Mouse (Mus musculus): Measurements from ENCODE around the gene Bcl9l.

The Bcl9l gene

DNA sequence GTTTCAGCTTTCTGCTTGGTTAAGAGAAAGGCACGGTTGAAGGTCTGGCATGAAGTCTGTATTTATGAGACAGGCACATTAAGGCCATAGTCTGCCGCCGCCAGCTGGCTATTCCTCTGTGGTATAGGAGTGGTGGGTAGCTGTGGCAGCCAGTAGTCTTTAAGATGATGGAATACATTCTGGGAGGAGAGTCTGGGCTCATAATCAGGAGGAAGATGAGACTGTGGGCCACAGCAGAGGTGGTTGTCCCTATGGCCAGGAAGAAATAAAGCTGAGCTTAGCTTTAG is 30.0 kb downstream of the Bcl9l start:
- DNase-seq: no peak

DNA sequence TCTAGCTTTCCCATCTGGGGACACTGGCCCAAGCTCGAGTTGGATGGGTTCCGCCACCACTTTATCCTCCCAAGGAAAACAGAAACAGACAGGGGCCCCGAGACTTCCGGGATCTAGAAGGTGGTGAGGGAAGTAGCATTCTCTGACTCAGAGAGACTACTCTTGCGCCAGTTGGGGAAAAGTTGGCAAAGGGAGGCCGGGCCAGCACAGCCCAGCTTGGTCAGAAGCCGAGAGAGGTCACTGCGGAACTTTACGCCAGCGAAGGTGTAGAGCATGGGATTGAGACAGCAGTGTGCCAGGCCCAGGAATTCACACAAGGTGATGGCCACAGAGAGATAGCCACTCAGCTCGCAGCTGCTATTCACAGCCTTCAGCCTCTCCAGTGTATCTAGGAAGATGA is 30.5 kb downstream of the Bcl9l start:
- DNase-seq: no peak

DNA sequence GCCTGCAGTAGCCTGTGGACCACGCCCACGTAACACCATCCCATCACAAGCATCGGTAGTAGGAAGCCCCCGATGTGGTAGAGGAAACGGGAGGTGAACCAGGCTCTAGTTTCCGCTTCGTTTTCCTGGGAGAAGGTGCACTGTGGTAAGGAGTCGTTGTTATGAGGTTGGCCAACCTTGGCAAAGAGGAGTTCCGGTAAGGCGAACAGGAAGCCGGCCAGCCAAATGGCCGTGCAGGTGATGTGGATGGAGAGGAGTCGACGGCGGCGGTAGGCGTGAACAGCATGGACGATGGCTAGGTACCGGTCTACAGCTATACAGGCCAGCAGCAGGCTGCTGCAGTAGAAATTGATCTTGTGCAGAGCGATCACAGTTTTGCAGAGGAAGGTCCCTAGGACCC is 31.0 kb downstream of the Bcl9l start:
- DNase-seq: no peak

DNA sequence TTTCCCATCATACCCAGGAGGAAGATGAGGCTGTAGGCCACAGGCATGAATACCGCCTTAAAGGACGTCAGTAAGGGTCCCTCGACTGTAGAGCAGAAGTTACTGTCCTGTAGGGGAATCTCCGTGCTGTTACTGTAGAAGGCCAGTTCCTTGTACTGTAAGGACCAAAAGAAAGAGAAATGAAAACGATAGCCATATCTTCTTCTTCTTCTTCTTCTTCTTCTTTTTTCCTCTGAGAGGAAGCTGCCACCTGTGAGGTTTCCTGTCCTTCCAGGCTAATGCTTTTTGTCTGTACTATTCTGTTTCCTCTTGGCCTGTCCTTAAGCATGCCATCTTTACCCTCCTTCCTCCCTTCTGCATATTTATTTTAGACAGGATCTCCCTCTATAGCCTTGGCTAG is 31.5 kb downstream of the Bcl9l start:
- DNase-seq: no peak

DNA sequence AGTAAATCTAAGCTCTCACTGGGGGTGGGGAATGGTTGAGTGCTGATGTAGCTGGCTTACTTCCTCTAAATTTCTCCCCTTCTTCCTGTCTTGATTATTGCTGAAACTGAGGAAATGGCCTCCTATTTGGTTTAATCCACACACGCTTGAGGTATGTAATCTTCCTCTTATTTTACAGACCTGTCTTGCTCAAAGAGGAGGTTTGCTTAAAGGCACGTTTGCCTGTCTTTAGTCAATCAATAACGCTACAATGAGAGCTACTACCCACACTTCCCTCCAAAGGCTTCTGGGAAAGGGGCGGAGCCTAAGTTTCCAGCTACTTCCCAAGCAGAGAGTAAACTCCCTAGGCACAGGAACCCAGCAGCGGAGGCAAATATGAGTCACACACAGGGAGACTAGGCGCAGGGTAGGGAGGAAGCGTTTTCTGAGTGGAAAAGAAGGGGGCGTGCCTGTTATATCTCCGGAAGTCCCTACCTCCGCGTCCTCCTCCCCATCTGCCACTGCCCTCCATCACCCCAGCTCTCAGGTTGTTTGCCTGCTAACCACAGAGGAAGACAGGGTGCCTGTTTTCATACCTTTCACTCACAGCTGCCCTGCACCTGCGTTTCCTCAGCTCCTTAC is 32.6 kb downstream of the Bcl9l start:
- DNase-seq: peak; percentile 81 to 92

DNA sequence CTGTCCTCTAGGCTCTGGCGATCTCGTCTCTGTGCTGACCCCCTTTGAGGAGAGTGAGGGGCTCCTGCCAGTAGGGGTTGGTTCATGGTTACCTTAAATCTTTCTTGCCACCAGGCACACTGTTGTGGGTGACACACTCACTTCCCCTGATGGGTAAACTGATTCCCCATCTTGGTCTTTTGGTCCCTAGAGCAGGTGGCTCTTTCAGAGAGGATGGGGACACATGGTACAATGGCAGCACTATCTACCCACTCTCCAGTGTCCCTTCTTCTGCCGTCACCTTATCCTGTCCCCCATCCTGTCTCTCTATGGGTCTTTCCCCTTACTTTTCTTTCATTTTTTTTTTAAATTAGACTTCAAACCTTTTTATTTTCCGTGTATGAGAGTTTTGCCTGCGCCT is 33.3 kb downstream of the Bcl9l start:
- DNase-seq: peak in 1 of 2 experiments; percentile 51

DNA sequence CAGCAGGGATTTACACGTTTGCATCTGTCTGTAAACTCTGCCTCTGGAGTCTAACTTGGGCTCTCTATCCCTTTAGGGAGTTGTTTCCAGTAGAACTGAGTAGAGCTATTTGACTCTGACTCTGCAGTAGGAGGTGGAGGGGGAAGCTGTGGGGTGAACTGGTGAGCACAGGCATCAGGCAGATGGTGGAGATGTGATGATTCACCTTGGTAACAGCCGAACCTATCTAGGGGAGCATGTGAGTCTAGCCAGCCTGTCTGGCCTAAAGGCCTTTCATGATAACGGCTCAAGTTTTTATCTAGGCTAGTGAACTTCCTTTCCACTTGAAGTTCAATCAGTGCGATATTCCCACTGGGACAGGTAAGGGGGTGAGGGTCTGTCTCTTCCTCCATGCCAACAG is 34.7 kb downstream of the Bcl9l start:
- no peak for DNase-seq

DNA sequence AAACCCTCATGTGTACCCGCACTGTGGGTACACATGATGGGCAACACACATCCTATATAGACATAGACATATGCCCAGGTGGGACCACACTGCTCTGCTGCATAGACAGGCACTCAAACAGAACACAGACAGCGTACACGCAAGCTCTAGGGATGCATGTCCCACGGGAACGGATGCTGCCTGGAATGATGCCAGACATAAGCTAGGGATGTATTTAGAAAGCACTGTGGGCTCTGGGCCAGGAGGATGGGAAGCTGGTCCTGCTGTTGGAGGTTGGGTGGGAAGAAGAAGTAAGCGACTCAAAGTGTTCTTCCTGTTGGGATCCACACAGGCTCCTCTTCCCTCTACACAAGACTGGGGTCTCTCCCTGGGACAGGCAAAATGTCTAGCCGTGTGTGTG is 35.4 kb downstream of the Bcl9l start:
- DNase-seq: no peak

DNA sequence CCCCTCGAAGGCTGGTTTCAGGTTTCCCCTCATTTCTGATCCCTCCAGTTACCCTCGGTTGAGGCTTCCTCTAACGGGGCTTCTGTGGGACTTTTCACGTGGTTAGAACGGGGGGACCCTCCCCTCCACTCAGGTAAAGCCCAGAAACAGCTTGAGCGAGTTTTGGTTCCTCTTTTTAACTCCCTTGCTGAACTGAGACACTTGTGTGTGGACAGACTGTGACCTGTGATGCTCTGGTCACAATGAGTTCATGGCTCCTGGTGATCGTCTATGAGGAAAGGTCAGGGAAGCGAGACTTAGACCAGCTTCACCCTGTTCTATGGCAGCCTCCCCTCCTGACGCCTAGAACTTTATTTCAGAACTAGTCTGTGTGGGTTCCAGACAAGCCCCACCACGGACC is 39.3 kb downstream of the Bcl9l start:
- no peak for DNase-seq

DNA sequence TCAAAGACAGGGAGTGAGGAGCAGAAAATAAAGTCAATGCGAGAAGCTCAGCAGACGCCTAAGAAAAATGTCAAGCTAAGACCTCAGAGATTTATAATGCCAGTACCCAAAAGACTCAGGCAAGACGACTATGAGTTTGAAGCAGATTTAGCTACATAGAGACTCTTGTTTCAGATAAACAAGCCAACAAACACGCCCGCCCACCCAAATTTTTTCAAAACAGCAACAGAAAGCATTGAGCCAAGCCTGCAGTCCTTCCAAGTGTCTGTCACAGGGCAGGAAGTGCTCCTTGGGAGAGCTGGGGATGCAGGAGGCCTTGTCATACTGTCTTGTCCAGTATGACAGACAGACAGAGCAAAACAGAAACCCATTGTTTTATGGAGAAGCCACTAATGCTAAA is 41.1 kb downstream of the Bcl9l start:
- DNase-seq: no peak

DNA sequence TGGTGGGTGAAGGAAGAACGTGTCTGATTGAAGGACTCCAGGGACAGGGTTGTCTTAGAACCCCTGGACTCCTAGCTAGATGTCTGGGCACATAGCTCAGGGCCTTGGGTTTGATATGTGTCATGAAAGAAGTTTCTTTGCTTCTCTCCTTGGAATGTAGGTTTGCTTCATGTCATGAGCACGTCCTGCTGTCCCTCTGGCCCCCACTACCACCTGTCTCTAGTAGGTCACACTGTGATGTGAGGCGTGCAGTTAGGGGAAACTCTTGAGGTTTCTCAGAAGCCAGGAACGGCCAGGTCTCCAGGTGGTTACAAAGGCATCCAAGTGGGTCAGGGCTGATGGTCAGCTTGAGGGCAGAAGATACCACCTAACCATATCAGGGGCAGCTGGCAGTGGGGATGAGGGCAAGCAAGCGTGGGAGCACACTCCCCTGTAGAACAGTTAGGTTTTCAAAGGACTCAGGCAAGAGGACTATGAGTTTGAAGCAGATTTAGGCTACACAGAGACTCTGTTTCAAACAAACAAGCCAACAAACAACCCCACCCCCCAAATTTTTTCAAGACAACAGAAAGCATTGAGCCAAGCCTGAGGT is 41.7 kb downstream of the Bcl9l start:
- DNase-seq: no peak

DNA sequence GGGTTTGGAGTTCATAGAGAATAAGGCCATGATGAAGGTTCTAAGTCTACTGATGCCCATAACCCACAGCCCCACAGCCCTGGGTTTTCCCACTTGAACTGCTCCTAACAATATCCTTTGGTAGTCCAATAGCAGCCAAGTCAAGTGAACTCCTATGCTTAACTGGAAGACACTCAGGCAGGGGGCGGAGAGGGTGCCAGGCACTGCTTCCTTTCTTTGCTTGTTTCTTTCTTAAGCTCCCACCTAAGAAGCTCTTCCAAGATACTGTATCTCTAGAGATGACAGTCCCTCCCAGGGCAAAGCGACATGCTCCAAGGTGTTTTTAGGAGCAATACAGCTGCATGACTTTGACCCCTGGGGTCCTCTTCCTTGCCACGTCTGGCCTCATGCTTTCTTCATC is 42.4 kb downstream of the Bcl9l start:
- DNase-seq: no peak

DNA sequence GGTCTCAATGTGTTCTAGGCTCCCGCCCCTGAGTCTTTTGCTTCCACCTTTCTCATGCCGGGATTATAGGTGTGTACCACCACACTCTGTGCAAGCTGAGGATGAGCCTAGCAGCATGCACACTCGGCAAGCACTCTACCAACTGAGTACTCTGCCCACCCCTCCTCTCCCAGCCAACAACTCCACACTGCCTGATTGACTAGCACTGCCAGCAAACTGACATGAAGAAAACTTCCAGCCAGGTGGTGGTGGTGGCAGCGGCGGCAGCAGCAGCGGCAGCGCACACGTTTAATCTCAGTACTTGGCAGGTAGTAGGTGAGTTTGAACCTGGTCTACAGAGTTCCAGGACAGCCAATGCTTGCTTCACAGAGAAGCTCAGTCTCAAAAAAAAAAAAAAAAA is 43.0 kb downstream of the Bcl9l start:
- no peak for DNase-seq

DNA sequence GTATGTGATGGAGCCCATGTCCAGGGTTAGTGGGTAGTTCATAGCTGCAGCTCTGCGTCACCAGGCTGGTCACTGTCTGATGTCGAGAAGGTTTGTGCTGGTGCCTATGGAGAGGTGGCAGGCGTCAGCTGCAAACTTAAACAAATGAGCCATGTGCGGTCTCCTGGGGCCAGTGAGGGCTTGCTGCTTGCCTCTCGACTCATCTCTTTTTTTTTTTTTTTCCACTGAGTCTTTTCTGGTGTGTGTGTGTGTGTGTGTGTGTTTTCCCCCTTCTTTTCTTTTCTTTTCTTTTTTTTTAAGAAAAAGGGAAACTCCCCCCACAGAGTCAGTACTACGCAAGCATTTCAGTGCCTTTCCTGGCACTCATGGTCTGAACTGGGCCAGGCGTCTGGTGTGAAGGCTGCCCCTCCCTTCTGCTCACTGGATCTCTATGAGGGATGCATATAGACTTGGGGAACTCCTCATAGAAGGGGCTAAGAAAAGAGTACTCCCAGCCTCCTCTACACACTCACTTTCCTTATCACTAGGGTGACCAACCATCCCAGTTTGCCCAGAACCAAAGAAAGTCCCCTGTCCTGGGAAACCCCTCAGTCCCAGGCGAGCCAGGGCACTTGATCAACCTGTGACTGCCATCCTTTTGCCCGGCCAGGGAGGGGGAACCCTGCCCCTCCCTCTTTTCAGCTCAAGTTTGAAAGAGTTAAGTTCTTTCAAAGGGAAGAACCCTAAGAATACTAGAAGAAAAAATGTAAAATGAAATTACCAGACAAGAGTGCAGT is 43.9 kb downstream of the Bcl9l start:
- no peak for DNase-seq

DNA sequence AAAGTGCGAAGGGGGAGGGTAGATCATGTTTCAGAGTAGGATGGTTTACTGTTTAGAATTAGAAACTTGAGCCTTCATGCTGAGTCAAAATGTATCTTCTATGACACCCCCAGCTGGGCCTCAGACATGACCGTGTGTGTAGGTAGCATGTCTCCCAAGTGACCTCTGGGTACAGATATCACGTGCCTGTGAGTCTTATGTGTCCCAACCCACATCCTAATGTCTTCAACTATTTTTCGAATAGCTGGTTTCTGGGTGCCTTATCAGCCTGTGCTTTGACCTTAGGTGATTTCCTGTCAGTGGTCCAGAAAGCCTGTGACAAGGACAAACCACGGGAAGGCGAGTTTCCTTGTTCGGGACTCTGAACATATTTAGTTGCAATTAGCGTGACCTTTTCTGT is 45.7 kb downstream of the Bcl9l start:
- no peak for DNase-seq

DNA sequence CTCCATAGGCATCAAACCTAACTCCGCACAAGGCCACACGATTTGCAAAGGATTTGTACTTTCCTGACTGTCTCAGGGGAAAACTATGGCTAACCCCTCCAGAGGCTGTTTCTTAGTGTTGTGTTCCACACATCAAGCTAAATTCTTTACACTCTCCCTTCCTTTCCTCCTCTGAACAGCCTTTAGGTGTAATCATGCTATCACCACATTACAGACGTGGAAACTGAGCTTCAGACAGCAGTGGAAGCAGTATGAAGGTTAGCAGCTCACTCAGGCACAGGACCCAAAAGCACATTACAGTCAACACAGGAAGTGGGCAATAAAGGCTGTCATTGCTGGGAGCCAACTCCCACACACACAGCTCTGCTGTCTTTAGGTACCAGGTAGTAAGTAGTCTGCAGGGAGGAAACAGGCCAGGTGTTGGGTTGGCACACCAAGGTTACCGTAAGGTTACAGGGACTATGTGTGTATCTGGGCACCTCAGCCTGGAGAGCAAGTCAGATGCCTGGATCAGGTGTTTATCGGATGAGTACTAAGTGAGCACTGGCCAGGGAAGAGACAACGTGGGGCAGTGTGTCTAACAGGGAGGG is 50.5 kb downstream of the Bcl9l start:
- DNase-seq: peak; percentile 39 to 73

DNA sequence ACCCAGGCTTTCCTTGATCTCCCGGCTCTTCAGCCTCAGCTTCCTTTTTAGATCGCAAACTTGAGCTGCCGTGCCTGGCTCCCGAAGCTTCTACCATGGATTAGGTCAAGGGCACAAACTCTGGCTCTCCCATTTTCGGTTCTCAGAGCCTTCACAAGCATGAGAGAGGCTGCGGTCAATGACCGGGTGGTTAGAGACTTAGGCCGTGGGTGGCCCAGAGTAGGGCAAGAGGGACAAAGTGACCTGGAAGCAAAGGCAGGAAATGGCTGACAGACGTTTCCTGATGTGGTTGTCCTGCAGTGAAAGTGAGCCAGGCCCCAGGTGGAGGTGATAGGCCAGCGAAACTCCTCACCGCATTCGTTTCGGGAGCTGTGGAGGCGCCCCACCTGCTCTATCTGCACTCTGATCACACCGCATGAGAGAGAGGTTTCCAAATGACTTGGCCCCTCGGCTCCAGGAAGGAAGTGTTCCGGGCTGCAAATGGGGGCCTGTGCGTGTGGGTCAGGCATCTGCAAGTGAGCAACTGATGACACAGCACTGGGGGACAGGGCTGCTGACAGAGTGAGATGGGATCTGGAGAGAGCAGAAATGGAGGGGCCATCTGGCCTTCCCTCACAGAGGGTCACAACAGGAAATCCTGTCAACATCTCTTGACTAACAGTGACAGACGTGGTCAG is 55.1 kb downstream of the Bcl9l start:
- peak; percentile 42 to 66 for DNase-seq

DNA sequence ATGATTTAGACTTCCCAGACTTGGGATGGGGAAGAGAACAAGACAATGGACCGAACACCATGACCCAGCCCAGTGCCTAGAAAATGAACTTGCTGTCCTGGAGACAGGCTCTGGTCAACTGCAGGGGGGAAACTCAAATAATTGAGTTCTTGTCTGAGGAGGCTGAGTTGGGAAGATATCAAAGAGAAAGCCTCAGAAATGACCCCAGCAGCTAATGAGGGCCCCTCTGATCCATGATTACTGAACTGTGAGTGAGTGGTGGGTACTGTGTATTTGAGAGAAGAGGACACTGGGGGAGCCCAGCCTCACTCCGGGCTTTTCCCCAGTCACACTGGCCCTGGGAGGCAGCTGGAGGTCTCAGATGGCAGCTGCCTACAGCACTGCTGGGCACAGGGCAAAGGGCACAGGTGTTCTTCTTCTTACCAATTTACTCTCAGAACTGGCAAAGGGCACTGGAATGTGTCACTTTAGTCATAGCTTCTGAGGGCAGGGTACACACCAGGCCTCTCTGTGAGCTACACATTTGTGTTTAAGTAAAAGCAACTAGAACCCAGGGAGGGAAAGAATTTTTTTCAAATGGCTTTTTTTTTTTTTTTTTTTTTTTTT is 57.3 kb downstream of the Bcl9l start:
- peak in 1 of 2 experiments; percentile 51 for DNase-seq

DNA sequence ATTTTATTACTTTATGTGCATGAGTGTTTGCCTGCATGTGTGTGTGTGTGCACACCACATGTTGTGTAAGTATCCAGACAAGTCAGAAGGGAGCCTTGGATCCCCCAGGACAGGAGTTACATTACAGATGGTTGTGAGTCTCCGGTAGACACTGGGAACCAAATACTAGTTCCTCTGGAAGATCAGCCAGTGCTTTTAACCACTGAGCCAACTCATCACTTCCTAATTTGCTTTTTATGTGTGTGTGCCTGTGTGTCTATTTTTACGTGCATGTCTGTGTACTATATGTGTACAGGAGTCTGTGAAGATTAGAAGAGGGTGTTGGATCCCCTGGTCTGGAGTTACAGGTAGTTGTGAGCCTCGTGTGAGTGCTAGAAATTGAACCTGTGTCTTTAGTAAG is 58.1 kb downstream of the Bcl9l start:
- no peak for DNase-seq

DNA sequence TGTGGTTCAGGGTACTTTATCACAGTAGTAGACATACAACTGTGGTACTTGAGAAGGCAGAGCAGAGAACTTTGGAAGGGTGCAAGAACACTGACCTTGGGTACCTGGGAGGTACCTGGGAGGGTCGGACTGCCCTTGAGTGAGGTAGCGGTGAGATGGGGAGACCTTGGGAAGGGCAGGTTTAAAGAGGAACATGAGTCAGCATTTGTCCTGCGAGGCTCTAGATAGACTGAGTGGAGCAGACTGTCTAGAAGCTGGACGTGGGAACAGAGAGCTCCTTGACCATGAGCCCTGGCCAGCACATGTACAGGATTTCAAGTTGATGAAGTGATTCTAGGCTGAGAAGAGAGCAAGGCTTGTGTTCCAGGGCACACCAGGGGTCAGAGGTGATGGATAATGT is 59.7 kb downstream of the Bcl9l start:
- DNase-seq: no peak

DNA sequence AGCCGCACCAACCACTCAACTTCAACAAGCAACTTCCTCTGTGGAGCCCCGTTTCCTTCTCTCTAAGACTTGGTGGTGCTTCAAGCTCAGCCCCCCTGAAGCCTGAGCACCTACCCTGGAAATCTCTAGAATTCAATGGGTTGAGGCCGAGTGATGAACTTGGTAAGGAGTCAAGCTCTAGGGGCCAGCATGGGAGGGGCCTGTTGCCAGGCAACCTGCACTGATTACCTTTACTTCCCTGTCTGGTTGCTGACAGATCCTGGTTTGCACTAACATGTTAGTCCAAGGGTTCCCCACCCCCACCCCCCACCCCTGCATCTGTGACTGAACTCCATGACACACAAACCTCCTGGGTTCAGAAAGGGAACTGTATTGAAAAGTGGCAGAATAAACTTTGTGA is 62.4 kb downstream of the Bcl9l start:
- DNase-seq: no peak

DNA sequence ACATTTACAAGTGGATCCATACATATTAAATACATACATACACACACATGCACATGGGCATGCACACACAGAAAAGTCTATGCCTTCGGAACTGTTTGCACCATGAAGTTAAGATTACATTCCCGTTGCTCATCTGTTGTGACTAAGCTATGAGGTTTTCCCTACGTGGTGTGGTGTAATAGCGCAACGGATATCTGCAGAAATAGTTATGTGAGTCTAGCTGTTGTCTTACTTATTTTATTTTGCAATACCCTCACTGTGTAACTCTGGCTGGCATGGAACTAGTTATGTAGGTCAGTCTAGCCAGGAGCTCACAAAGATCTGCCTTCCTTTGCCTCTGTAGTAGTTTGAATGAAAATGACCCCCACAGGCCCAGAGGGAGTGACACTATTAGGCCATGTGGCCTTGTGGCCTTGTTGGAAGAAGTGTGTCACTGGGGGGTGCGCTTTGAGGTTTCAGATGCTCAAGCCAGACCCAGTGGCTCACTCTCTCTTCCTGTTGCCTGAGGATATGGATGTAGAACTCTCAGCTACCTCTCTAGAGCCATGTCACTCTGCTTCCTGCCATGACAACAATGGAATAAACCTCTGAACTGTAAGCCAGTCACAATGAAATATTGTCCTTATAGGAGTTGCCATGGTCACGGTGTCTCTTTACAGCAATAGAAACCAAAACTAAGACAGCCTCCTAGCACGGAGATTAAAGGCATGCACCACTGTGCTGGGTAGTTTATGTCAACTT is 66.0 kb downstream of the Bcl9l start:
- DNase-seq: no peak

DNA sequence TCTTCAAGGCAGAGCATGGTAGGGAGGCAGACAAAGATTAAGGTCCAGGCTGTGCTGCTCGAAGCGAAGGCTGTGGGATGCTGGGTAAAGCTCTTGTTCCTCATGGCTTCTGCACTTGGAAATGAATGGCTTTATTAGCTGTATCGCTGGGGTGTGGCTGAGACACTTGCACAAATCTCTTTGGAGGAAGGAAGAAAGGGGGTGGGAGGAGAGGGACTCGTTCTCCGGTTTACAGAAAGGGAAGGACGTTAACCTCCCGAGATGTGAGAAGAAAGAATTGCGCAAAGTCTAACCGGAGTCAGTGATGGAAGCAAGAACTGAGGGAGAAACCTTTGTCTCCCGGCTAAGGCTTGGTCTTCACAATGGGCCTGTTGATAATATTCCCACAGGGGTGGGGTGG is 68.5 kb downstream of the Bcl9l start:
- no peak for DNase-seq
